In genomic region chr11:114871540-114871939, GRCm38 (mm10) we compare ENCODE assay signal across 25 mouse cellular contexts. TPM values are rescaled to one million over a fixed set of nuclear protein-coding genes. Genes with fewer than 3 reads are reported as not detected.
"Had no signal": no experiment of that assay in that cellular context is flagged by ENCODE, and none has a peak within 500 bp of the region (broad histone marks: within the 10 kb centered on the region; RNA-seq: fewer than 3 reads in every experiment).

No protein-coding gene starts in this region.

- ATAC-seq: hindbrain, postnatal 0 days; intestine, embryonic 16.5 days; liver, embryonic 12.5 days had no signal

- DNase-seq: gastrocnemius, postnatal 14 days; gastrocnemius, postnatal 36 days; heart, adult 18-20 months; heart, postnatal 14 days; heart, postnatal 36 days; kidney, adult 11 months; kidney, adult 2 months; kidney, adult 9 months; kidney, postnatal 10 days; kidney, postnatal 25 days; layer of hippocampus, adult 9-11 months; layer of hippocampus, postnatal 36 days; left cerebral cortex, postnatal 4 days had no signal

- H3K27me3 ChIP-seq: heart, embryonic 13.5 days; heart, embryonic 15.5 days; hindbrain, embryonic 15.5 days; limb, embryonic 13.5 days; limb, embryonic 15.5 days; liver, embryonic 12.5 days had no signal

- H3K4me2 ChIP-seq: heart, embryonic 11.5 days; heart, embryonic 13.5 days; heart, embryonic 15.5 days; hindbrain, embryonic 13.5 days; hindbrain, embryonic 15.5 days; limb, embryonic 13.5 days; limb, embryonic 15.5 days; liver, embryonic 12.5 days had no signal

- H3K27ac ChIP-seq: heart, embryonic 13.5 days; heart, embryonic 15.5 days; hindbrain, embryonic 13.5 days; hindbrain, embryonic 15.5 days; hindbrain, postnatal 0 days; limb, embryonic 13.5 days; liver, embryonic 12.5 days; liver, embryonic 14.5 days had no signal

- H3K36me3 ChIP-seq: heart, embryonic 15.5 days; hindbrain, embryonic 13.5 days; hindbrain, embryonic 15.5 days; liver, embryonic 12.5 days had no signal

- H3K9me3 ChIP-seq: heart, embryonic 13.5 days; heart, embryonic 15.5 days; hindbrain, embryonic 13.5 days; hindbrain, embryonic 15.5 days; limb, embryonic 13.5 days; limb, embryonic 15.5 days; liver, embryonic 12.5 days had no signal

- H3K9ac ChIP-seq: heart, embryonic 13.5 days; heart, embryonic 15.5 days; hindbrain, embryonic 13.5 days; hindbrain, embryonic 15.5 days; limb, embryonic 13.5 days; limb, embryonic 15.5 days; liver, embryonic 12.5 days; liver, embryonic 14.5 days had no signal

- H3K4me3 ChIP-seq: heart, embryonic 13.5 days; heart, embryonic 15.5 days; hindbrain, embryonic 13.5 days; hindbrain, embryonic 15.5 days; limb, embryonic 13.5 days; limb, embryonic 15.5 days; liver, embryonic 12.5 days had no signal

RNA-seq across cellular contexts. Expression of gene Gprc5c, which starts 20.6 kb away (rescaled TPM):
- total RNA-seq: hematopoietic stem cell, adult 5-6 weeks had no signal
